Mouse (Mus musculus) midbrain, embryonic 10.5 days (tissue): Measurements from ENCODE around the gene Ift80. TPM values are rescaled to one million over a fixed set of nuclear protein-coding genes. Genes with fewer than 3 reads are reported as not detected.

Experiments used
- DNase-seq: peaks from one replicate; pipeline ENCODE4 v3.0.0-alpha.2; 2017; ENCODE audit warnings: low spot score
- H3K27ac ChIP-seq: fragments of 300-500 bp; sonication (generic); replicated peaks from 2 replicates; pipeline ENCODE4 v1.5.1; 2016; ENCODE audit warnings: mild to moderate bottlenecking
- H3K27me3 ChIP-seq: fragments of 300-500 bp; sonication (generic); 2 replicates; pipeline ENCODE4 v1.6.1; 2016; ENCODE audit warnings: low read depth, mild to moderate bottlenecking; ENCODE audit not compliant: poor library complexity, severe bottlenecking
- H3K36me3 ChIP-seq: fragments of 300-500 bp; sonication (generic); 2 replicates; pipeline ENCODE4 v1.6.1; 2016; ENCODE audit warnings: mild to moderate bottlenecking, moderate library complexity
- H3K4me1 ChIP-seq: fragments of 300-500 bp; sonication (generic); 2 replicates; pipeline ENCODE4 v1.6.1; 2016
- H3K4me3 ChIP-seq: fragments of 300-500 bp; sonication (generic); 2 replicates; pipeline ENCODE4 v1.5.1; 2016; ENCODE audit warnings: mild to moderate bottlenecking, moderate library complexity
- H3K9me3 ChIP-seq: fragments of 300-500 bp; sonication (generic); replicated peaks from 2 replicates; pipeline ENCODE4 v1.6.1; 2016; ENCODE audit warnings: mild to moderate bottlenecking
- WGBS: fragments of 180-500 bp; shearing (Covaris S2); methylation state at CpG from one replicate; pipeline ENCODE4 v1.1.7; 2016; 5-methylcytosine and 5-hydroxymethylcytosine counted together
- microRNA counts: library from miRNA; unstranded; fragments of <30 nt; microRNA quantifications from one replicate; lab custom pipeline; 2017
- microRNA-seq: library from miRNA; unstranded; fragments of <30 nt; microRNA quantifications from one replicate; pipeline ENCODE4, GENCODE M21; 2017
- polyA plus RNA-seq: library from polyadenylated mRNA; unstranded; fragments of >200 nt; fragmentation: Nextera tagmentation; extraction: Ambion mirVana; gene quantifications from 2 replicates; pipeline ENCODE4 v1.2.1, GENCODE M21; 2016

Gene Ift80
- polyA plus RNA-seq, 1 experiment from 2014 or later = 19.8 TPM

DNA sequence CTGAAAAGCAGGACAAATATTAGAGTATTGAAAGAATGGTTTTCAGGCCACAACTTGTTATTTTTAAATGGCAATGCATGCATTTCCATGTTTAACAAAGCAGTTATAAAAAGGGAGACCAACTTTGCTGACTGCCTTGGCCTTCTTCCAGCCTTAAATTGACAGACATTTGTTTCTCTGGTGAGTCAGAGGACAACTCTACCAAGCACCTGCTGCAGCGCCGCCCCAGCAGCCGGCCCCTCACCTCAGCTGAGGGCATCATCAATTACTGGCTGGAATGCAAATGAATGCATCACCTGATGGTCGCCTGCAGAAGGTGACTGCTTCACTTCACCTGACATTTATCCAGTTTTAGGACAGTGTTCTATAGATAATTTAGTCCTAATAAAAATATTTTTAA lies 108.9 kb downstream of the Ift80 start:
- Histone ChIP-seq H3K27me3 (no peaks in the 10 kb centered on the region), H3K9me3 (no peaks in the 10 kb centered on the region), H3K4me1 (no peaks in the 10 kb centered on the region), H3K4me3 (no peak overlapping the region), H3K36me3 (peaks cover 12% of the 10 kb centered on the region), H3K27ac (no peak overlapping the region)
- DNase-seq = no peak
- 87% methylated on average over 4 of the region's 4 CpGs for WGBS

DNA sequence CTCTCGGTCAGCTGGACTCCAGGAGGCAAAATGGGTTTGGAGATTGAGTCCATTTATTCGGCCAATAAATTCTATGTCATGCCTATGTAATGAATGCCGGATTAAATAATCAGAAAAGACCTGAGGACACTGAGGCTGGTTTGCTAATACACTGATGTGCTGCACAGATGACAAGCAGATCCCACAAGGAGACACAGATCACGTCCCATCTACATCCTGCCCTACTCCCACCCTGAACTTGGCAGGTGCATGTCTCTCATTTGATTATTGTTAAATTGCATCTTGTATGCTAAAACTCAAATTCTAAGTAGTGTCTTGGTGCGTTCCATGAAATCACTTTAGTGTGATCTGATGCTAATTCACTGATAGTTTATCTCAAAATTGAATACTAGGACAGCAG lies 117.5 kb downstream of the Ift80 start:
- 90% methylated on average over 5 of the region's 5 CpGs for WGBS
- H3K4me3 ChIP-seq = no peak overlapping the region
- no peaks in the 10 kb centered on the region for H3K36me3 ChIP-seq
- no peak overlapping the region for H3K27ac ChIP-seq
- no peaks in the 10 kb centered on the region for H3K9me3 ChIP-seq
- H3K27me3 ChIP-seq = no peaks in the 10 kb centered on the region
- no peaks in the 10 kb centered on the region for H3K4me1 ChIP-seq
- no peak for DNase-seq

DNA sequence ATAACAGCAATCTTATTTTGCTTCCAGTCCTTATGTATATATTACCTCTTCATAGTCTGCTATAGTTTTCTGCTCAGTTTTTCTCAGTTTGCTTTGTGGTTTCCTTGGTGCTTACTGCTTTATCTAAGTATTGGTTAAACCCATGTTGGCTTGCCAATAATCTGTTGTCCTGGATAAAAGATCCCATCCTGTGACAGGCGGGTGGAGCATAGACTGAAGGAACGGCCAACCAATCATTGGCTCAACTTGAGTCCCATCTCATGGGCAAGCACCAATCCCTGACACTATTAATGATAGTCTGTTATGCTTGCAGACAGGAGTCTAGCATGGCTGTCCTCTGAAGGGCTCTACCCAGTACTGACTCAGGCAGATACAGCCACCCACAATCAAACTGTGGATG lies 130.3 kb downstream of the Ift80 start:
- Histone ChIP-seq H3K27me3 (peaks cover 39% of the 10 kb centered on the region), H3K27ac (no peak overlapping the region), H3K36me3 (no peaks in the 10 kb centered on the region), H3K4me3 (no peak overlapping the region), H3K9me3 (no peaks in the 10 kb centered on the region), H3K4me1 (peaks cover 17% of the 10 kb centered on the region)
- no peak for DNase-seq
- 89% methylated on average over 2 of the region's 2 CpGs for WGBS

DNA sequence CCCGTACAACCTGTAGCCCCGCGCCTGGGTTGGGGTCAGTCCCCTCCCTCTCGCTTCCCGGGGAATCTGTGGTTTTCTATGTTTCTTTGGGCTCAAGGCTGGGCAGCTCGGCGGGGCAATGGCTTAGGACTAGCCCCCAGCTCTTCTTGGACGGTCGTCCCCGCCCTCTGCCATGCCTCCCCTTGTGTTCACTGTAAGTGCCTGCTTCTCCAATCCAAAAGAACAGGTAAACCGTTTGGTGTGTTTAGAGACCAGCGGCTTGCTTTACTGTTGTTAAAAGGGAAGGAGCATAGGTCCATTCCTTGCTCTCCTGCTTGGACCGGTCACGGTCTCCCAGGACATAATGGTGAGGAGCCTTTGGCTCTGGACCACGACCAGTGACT lies 133.8 kb downstream of the Ift80 start:
- Histone ChIP-seq H3K4me1 (peaks cover 22% of the 10 kb centered on the region), H3K36me3 (no peaks in the 10 kb centered on the region), H3K4me3 (peak overlapping the region; percentile 74), H3K27ac (peak overlapping the region; percentile 83; the same call in 1 of the 2 replicates), H3K9me3 (no peaks in the 10 kb centered on the region), H3K27me3 (peaks cover 71% of the 10 kb centered on the region)
- DNase-seq = no peak
- 2% methylated on average over 15 of the region's 15 CpGs for WGBS

DNA sequence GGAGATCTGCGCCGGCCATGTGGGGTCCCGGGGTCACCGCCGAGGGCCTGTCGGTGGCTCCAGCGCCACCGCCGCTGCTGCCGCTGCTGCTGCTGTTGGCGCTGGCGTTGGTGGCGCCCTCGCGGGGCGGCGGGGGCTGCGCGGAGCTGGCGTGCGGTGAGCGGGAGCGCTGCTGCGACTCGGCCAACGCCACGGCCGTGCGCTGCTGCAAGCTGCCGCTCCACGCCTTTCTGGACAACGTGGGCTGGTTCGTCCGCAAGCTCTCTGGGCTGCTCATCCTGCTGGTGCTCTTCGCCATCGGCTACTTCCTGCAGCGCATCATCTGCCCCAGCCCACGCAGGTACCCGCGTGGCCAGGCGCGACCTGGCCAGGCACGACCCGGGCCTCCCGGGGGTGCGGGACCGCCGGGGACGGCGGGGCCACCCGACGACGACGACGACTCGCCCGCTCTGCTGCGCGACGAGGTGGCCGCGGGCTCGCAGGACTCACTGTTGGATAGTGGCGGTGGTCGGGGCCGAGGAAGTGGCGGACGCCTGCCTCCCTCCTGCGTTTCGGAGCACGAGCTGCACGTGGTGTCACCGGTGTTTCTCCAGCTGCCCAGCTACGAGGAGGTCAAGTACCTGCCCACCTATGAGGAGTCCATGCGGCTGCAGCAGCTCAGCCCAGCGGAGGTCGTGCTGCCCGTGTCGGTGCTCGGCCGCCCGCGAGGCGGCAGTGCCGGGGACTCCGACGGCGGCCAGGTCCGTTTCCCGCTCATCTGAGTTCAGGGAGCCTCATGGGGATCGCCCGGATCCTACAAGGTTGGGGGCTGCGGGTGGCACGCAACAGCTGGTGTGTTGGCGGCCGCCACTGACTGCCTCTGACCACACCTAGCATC lies 134.4 kb downstream of the Ift80 start:
- Histone ChIP-seq H3K27ac (peak overlapping the region; percentile 83), H3K4me3 (peak overlapping the region; percentile 74), H3K27me3 (peaks cover 71% of the 10 kb centered on the region), H3K36me3 (no peaks in the 10 kb centered on the region), H3K9me3 (no peaks in the 10 kb centered on the region), H3K4me1 (peaks cover 22% of the 10 kb centered on the region)
- WGBS = under 1% methylated on average over 96 of the region's 96 CpGs
- DNase-seq = peak; percentile 70

DNA sequence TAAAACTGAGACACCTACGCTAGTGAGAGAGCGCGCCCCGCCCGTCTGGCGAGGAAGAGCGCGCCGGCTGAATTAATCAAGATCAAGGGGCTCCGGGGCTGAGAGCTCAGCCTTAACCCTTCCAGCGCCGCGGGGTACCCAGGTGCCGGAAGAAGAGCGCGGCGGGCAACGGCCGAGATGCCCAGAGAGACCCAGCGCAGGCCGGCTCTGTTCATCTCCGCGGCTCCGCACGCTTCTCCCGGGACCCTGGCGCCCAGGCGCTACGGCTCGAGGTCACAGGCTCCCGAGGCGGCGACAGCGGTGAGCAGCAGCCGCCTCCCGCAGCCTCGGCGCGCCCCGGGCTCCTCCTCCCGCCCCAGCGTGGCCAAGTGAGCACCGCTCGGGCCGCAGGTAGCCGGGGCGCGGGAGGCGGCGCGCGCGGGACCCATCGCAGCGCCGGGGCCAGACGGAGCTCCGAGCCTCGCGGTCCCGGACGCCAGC lies 135.1 kb downstream of the Ift80 start, which contains the start of gene 1110032F04Rik:
TSS of gene 1110032F04Rik (plus strand) at position 376 of the 480 bp plus-strand sequence.
- H3K27me3 ChIP-seq = peaks cover 71% of the 10 kb centered on the region
- peak within 1 kb of the TSS; percentile 83 for H3K27ac ChIP-seq
- no peaks in the 10 kb centered on the region for H3K9me3 ChIP-seq
- under 1% methylated on average over 62 of the region's 62 CpGs for WGBS
- no peaks in the 10 kb centered on the region for H3K36me3 ChIP-seq
- H3K4me3 ChIP-seq = peak within 1 kb of the TSS; percentile 74
- peak; percentile 76 for DNase-seq
- H3K4me1 ChIP-seq = peaks cover 22% of the 10 kb centered on the region

DNA sequence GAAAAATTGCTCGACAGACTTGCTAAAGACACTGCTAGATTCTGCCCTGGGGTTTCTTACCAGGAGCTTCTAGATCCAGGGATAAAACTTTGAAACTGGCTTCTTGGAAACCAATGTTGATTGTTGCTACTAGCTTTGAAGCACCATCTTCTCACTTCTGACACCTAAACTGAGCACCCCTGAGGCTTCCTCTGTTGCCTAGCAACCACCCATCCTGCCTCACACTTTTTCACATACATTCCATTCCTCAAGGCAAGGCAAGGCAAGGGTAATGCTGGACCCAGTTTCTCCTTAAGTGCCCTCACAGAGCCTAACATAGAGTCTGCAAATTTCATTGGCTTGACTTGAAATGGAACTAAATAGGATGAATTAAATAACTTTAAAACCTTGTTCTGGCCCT lies 152.0 kb downstream of the Ift80 start:
- WGBS = 95% methylated on average over 1 of the region's 1 CpGs
- Histone ChIP-seq H3K27ac (no peak overlapping the region), H3K9me3 (no peaks in the 10 kb centered on the region), H3K27me3 (no peaks in the 10 kb centered on the region), H3K36me3 (no peaks in the 10 kb centered on the region), H3K4me1 (no peaks in the 10 kb centered on the region), H3K4me3 (no peak overlapping the region)
- no peak for DNase-seq

DNA sequence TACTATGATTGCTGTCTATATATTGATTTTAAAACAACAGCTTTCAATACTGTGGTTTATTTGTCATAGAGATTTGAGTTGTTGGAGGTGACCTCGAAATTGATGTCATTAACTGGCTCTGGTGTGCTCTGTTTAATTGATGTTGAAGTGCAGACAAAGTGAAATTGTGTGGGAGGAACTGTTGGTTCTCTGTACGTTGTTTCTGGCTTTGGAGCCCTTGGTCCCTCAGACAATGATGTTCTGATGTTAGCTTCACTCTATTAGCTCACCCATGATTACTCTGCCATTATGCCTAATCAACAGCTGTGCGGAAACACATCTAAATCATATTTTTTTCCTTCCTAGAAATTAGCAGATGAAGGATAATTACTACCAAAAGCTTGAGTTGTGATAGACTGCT lies 156.0 kb downstream of the Ift80 start:
- Histone ChIP-seq H3K4me1 (no peaks in the 10 kb centered on the region), H3K36me3 (no peaks in the 10 kb centered on the region), H3K27me3 (no peaks in the 10 kb centered on the region), H3K9me3 (no peaks in the 10 kb centered on the region), H3K4me3 (no peak overlapping the region), H3K27ac (no peak overlapping the region)
- no peak for DNase-seq
- 82% methylated on average over 3 of the region's 3 CpGs for WGBS

DNA sequence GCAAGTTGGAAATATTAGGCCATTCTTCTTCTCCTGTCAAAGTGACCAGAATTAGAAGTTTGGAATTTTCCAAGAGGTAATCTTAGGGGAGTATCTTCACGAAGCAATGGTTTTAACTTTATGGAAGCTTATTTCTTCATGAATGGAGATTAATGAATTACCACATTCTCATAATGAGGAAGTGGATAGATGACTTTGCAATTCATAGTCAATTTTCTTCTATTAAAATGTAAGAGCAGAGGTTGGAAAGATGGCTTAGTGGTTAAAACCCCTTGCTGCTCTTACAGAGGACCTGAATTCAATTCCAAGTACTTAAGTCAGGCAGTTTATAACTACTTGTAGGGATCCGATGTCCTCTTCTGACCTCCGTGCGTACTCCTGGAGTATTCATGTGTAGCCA lies 160.3 kb downstream of the Ift80 start:
- H3K9me3 ChIP-seq = no peaks in the 10 kb centered on the region
- no peak for DNase-seq
- 97% methylated on average over 4 of the region's 4 CpGs for WGBS

More for the DNA sequence above, 160.3 kb downstream of the Ift80 start:
- H3K36me3 ChIP-seq = no peaks in the 10 kb centered on the region
- no peaks in the 10 kb centered on the region for H3K4me1 ChIP-seq
- H3K27me3 ChIP-seq = no peaks in the 10 kb centered on the region
- no peak overlapping the region for H3K27ac ChIP-seq
- no peak overlapping the region for H3K4me3 ChIP-seq

MicroRNA genes within 50 kb of the gene (microRNA counts, 519-probe panel; counts per million panel counts)
- 10,038 counts per million, percentile 93 among the panel's probes with 10 or more counts for microRNA mmu-miR-15b (lab: Ali Mortazavi, UCI)

Small RNAs within 50 kb of the gene (microRNA-seq; reads per million reads assigned to microRNA genes)
- gene Mir15b = 2,142 reads per million, percentile 83 among the genes with 10 or more reads in this experiment
- gene Mir16-2 = 552 reads per million, percentile 69 among the genes with 10 or more reads in this experiment

Other genes starting within 250 kb of the Ift80 start
- 0.85 and 1.3 TPM in 2 replicates for gene 1110032F04Rik, start 135.0 kb downstream of the Ift80 start, polyA plus RNA-seq
- 180 and 183 TPM in 2 replicates for gene Smc4, start 168 bp upstream of the Ift80 start, polyA plus RNA-seq
- 185 and 208 TPM in 2 replicates for gene Trim59, start 40.2 kb upstream of the Ift80 start, polyA plus RNA-seq
- gene Kpna4, start 122.5 kb upstream of the Ift80 start, polyA plus RNA-seq = 34.2 and 35.6 TPM in 2 replicates
- not detected in 2 replicates for gene Arl14, start 217.8 kb upstream of the Ift80 start, polyA plus RNA-seq